Mouse (Mus musculus) midbrain, embryonic 12.5 days (tissue): ENCODE results near the gene Cntnap2. TPM values are rescaled to one million over a fixed set of nuclear protein-coding genes. Genes with fewer than 3 reads are reported as not detected.
A peak's percentile ranks its signal among the peaks of the same experiment; 100 is the strongest.

ENCODE experiments used
- ATAC-seq: fragments of 200-750 bp; cut with Nextera tagmentation; 2 replicates; pipeline ENCODE4 v1.8.0; 2017; ENCODE audit warnings: low read depth, moderate TSS enrichment, moderate library complexity; ENCODE audit not compliant: low FRiP score
- H3K27ac ChIP-seq: fragments of 300-500 bp; sonication (generic); replicated peaks from 2 replicates; pipeline ENCODE4 v1.5.1; 2016; ENCODE audit warnings: mild to moderate bottlenecking
- H3K27me3 ChIP-seq: fragments of 300-500 bp; sonication (generic); 2 replicates; pipeline ENCODE4 v1.6.1; 2016; ENCODE audit warnings: mild to moderate bottlenecking
- H3K36me3 ChIP-seq: fragments of 300-500 bp; sonication (generic); 2 replicates; pipeline ENCODE4 v1.6.1; 2016
- H3K4me1 ChIP-seq: fragments of 300-500 bp; sonication (generic); 2 replicates; pipeline ENCODE4 v1.6.1; 2016
- H3K4me2 ChIP-seq: fragments of 300-500 bp; sonication (generic); replicated peaks from 2 replicates; pipeline ENCODE4 v1.6.1; 2016; ENCODE audit warnings: mild to moderate bottlenecking, moderate library complexity
- H3K4me3 ChIP-seq: fragments of 300-500 bp; sonication (generic); 2 replicates; pipeline ENCODE4 v1.5.1; 2016; ENCODE audit warnings: mild to moderate bottlenecking
- H3K9ac ChIP-seq: fragments of 300-500 bp; sonication (generic); replicated peaks from 2 replicates; pipeline ENCODE4 v1.6.1; 2016; ENCODE audit warnings: mild to moderate bottlenecking, moderate library complexity
- H3K9me3 ChIP-seq: fragments of 300-500 bp; sonication (generic); 2 replicates; pipeline ENCODE4 v1.6.1; 2016; ENCODE audit warnings: mild to moderate bottlenecking
- WGBS: fragments of 180-500 bp; shearing (Covaris S2); methylation state at CpG from one replicate; pipeline ENCODE4 v1.1.7; 2016; 5-methylcytosine and 5-hydroxymethylcytosine counted together
- polyA plus RNA-seq: library from polyadenylated mRNA; unstranded; fragments of >200 nt; fragmentation: Nextera tagmentation; extraction: Ambion mirVana; gene quantifications from 2 replicates; pipeline ENCODE4 v1.2.1, GENCODE M21; 2016

Cntnap2 gene
- polyA plus RNA-seq, 1 experiment from 2014 or later: 41.7 TPM

GRCm38 (mm10) chr6:45648419-45648818 lies 589.3 kb downstream of the Cntnap2 start:
- Histone ChIP-seq H3K27me3 (no peaks in the 10 kb centered on the region), H3K4me3 (no peak overlapping the region), H3K4me2 (no peak overlapping the region), H3K4me1 (no peaks in the 10 kb centered on the region), H3K36me3 (no peaks in the 10 kb centered on the region), H3K9me3 (no peaks in the 10 kb centered on the region), H3K9ac (no peak overlapping the region), H3K27ac (no peak overlapping the region)
- ATAC-seq: no peak
- 86% methylated on average over 2 of the region's 2 CpGs for WGBS

DNA sequence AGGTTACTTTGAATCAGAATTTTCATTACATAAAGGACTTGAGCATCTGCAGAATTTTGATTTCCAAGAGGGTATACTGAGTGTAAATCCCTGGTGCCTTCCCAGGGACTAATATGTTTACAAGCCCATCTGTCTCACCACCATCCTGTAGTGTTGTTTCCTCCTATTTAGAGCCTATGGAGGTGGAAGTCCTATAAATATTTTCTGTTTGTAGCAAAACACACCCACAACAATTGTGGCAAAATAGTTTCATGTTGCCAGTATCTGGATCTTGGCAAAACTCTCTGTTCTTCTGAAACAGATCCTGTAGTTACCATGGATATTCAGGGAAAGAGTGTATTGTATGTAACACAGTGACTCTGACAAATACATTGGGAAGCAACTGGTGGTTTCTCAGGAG lies 641.1 kb downstream of the Cntnap2 start:
- no peak for ATAC-seq

GRCm38 (mm10) chr6:45791612-45792011 lies 732.5 kb downstream of the Cntnap2 start:
- no peaks in the 10 kb centered on the region for H3K9me3 ChIP-seq
- ATAC-seq: no peak

More for the DNA sequence above, 641.1 kb downstream of the Cntnap2 start:
- Histone ChIP-seq H3K4me3 (no peak overlapping the region), H3K36me3 (no peaks in the 10 kb centered on the region), H3K27me3 (no peaks in the 10 kb centered on the region), H3K27ac (no peak overlapping the region), H3K9me3 (no peaks in the 10 kb centered on the region), H3K4me1 (no peaks in the 10 kb centered on the region), H3K4me2 (no peak overlapping the region), H3K9ac (no peak overlapping the region)

GRCm38 (mm10) chr6:45841626-45842341 lies 782.6 kb downstream of the Cntnap2 start:
- Histone ChIP-seq H3K9ac (no peak overlapping the region), H3K27ac (no peak overlapping the region), H3K36me3 (no peaks in the 10 kb centered on the region), H3K4me3 (no peak overlapping the region), H3K4me2 (no peak overlapping the region), H3K27me3 (no peaks in the 10 kb centered on the region), H3K4me1 (no peaks in the 10 kb centered on the region), H3K9me3 (no peaks in the 10 kb centered on the region)
- no peak for ATAC-seq
- 89% methylated on average over 4 of the region's 4 CpGs for WGBS

More at GRCm38 (mm10) chr6:45791612-45792011, 732.5 kb downstream of the Cntnap2 start:
- Histone ChIP-seq H3K36me3 (no peaks in the 10 kb centered on the region), H3K9ac (no peak overlapping the region), H3K4me3 (no peak overlapping the region), H3K4me2 (no peak overlapping the region), H3K4me1 (no peaks in the 10 kb centered on the region), H3K27me3 (no peaks in the 10 kb centered on the region), H3K27ac (no peak overlapping the region)

DNA sequence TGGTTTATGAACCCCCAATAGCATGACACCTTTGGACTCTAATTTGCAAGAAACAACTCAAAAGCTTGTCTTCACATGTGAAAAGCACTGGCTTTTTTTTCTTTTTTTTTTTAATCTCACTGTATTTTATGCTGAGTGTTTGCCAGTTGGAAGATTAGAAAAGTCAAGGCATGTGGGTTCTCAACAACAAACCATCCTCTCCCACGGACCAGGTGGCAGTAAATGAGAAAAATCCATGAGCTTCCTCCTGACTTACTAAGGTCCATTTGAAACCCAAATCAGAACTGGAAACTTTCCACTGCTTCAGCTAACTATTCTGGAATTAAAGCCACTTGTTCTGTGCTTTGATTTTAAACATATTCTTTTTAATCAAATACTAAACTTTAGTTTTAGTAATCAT lies 784.6 kb downstream of the Cntnap2 start:
- Histone ChIP-seq H3K4me3 (no peak overlapping the region), H3K9me3 (no peaks in the 10 kb centered on the region), H3K4me2 (no peak overlapping the region), H3K27me3 (no peaks in the 10 kb centered on the region), H3K9ac (no peak overlapping the region), H3K4me1 (no peaks in the 10 kb centered on the region), H3K36me3 (no peaks in the 10 kb centered on the region), H3K27ac (no peak overlapping the region)
- 73% methylated on average over 1 of the region's 1 CpGs for WGBS
- no peak for ATAC-seq

DNA sequence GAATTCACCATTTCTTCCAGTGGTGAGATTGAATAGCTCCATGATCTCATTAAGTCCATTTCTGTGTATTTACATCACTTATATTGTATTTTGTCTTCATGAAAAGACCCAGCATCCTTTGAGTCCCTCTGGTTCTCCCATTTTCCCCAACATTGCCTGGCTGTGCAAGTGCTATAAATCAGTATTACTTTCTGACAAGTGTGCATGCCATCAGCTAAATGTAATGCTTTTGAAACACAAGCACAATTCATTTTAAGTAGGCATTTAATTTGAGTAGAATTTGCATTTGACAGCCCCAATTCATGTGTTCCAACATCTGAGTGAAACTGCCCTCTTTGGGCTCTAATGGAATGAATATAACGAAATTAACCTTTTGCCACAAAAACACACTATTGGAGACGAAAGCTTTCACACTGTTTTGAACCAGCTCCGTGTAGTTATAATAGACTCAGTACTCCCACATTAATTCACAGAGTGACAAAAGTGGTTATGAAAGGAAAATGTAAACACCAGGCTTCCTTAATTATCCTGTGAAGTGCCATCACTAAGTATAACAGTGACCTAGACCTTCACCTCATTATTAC lies 812.3 kb downstream of the Cntnap2 start:
- 60% methylated on average over 3 of the region's 3 CpGs for WGBS
- H3K4me2 ChIP-seq: no peak overlapping the region
- no peaks in the 10 kb centered on the region for H3K4me1 ChIP-seq
- no peak overlapping the region for H3K4me3 ChIP-seq
- H3K9me3 ChIP-seq: no peaks in the 10 kb centered on the region
- H3K9ac ChIP-seq: no peak overlapping the region
- no peak for ATAC-seq
- no peaks in the 10 kb centered on the region for H3K27me3 ChIP-seq
- no peak overlapping the region for H3K27ac ChIP-seq
- no peaks in the 10 kb centered on the region for H3K36me3 ChIP-seq

DNA sequence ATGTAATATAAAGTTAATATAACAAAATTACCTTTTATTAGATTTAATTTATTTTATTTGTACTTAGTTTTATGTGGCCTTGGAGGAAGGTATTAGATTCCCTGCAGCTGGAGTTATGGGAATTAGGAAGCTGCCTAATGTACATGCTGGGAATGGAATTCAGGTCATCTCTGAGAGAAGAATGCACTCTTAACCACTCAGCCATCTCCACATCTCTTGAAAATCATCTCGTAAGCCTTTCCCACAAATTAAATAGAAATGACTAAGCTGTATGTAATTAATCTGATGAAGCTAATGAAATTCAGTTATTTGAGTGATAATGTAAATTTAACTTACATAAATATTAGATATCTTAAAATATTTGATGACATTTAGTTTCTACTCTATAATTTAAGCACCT lies 826.3 kb downstream of the Cntnap2 start:
- Histone ChIP-seq H3K27ac (no peak overlapping the region), H3K4me1 (no peaks in the 10 kb centered on the region), H3K4me3 (no peak overlapping the region), H3K36me3 (no peaks in the 10 kb centered on the region), H3K9ac (no peak overlapping the region), H3K4me2 (no peak overlapping the region), H3K27me3 (no peaks in the 10 kb centered on the region), H3K9me3 (no peaks in the 10 kb centered on the region)
- WGBS: 88% methylated on average over 1 of the region's 1 CpGs
- ATAC-seq: no peak

DNA sequence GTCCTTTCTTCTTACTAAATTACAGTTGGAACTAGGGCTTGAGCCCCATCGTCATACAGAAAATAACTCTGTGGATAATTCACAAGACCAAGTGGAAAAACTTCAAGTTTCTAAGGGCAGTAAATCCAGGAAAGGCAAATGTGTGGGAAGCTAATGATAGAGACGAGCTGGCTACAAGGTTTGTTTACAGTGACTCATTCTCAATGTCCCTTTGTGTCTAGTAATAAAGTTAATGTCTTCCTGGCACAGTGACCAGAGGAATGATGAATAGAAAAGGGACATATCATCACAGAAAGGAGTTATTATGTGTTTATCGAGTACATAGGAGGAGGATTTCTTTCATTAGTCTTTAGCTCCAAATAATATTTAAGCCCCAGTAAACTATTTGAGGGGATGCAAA lies 828.7 kb downstream of the Cntnap2 start:
- 86% methylated on average over 3 of the region's 3 CpGs for WGBS
- Histone ChIP-seq H3K4me1 (no peaks in the 10 kb centered on the region), H3K4me2 (no peak overlapping the region), H3K9ac (no peak overlapping the region), H3K27me3 (no peaks in the 10 kb centered on the region), H3K9me3 (no peaks in the 10 kb centered on the region), H3K27ac (no peak overlapping the region), H3K36me3 (no peaks in the 10 kb centered on the region), H3K4me3 (no peak overlapping the region)
- no peak for ATAC-seq

DNA sequence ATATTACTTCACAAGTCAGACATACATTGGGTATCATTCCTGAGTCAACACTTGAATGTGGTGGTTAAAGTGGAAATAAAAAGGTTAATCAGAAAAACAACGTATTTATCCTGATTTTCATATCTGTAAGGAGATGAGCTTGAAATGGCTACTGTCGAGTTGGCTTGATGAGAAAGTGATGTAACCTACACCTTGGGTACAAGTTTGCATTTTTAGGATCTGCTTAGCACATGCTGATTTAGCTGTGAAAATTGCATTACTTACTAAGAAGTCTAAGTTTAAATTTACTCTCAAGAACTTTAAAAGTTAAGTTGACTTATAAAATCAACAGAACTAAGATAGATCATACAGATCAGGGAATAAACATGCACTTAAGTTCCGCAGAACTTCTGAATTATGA lies 879.1 kb downstream of the Cntnap2 start:
- H3K27ac ChIP-seq: no peak overlapping the region
- H3K4me1 ChIP-seq: peaks cover 3% of the 10 kb centered on the region; the same call in 1 of the 2 replicates
- no peak overlapping the region for H3K4me3 ChIP-seq
- no peak overlapping the region for H3K9ac ChIP-seq
- ATAC-seq: no peak
- H3K4me2 ChIP-seq: no peak overlapping the region
- WGBS: 89% methylated on average over 3 of the region's 3 CpGs
- no peaks in the 10 kb centered on the region for H3K9me3 ChIP-seq
- 0 out of 2 replicates have a peak, but pooled peaks cover 4% of the 10 kb centered on the region for H3K27me3 ChIP-seq
- no peaks in the 10 kb centered on the region for H3K36me3 ChIP-seq

DNA sequence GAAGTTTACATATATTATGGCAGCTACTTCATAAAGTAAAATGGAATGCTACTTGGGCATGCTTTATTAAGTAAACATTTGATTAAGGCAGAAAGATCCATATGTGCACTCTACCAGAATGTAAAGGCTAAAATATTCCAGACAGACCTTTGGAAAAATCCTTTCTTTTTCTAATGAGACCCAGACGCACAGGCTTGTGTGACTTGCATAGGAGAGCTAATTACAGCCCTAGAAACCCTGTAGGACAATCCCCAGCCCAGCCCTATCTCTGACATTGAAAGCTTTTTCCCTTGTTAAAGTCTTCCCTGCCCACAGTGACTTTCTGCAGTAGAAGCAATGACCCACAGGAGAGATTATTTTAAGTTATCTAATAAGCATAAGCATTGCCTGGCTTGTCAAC lies 879.6 kb downstream of the Cntnap2 start:
- WGBS: 24% methylated on average over 1 of the region's 1 CpGs
- H3K4me1 ChIP-seq: peaks cover 3% of the 10 kb centered on the region; the same call in 1 of the 2 replicates
- H3K4me2 ChIP-seq: no peak overlapping the region
- no peak overlapping the region for H3K9ac ChIP-seq
- H3K27ac ChIP-seq: no peak overlapping the region
- H3K4me3 ChIP-seq: no peak overlapping the region
- no peaks in the 10 kb centered on the region for H3K9me3 ChIP-seq
- peaks cover 7% of the 10 kb centered on the region; the same call in 1 of the 2 replicates for H3K27me3 ChIP-seq
- no peaks in the 10 kb centered on the region for H3K36me3 ChIP-seq
- no peak for ATAC-seq

DNA sequence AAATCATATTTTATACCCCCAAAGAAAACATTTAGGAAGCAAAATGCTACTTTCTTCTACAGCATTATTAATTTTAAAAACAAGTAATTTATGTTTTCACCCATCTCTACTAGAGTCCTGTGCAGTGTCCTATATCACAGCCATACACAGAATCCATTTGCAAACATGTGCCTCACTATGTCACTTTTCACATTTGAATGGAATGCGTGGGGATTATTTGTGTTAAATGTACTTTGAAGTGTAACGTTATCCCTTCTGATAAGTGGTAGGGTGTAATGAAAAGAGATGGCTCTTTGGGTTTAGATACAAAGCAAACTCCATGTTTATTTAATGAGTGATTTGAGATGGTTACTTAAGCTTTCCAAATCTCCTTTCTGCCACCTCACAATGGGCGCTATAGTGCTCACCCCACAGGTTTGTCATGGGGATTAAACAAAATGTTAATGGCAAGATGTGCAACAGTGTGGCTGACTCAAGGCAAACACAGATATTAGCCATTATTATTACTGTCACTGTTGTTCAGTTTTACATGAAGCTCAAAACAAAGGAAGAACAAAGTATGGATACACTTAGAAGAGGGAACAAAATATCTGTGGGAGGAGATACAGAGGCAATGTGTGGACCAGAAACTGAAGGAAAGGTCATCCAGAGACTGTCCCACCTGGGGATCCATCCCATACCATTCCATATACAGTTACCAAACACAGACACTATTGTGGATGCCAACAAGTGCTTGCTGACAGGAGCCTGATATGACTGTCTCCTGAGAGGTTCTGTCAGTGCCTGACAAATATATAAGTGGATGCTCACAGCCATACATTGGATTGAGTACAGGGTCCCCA lies 886.2 kb downstream of the Cntnap2 start:
- Histone ChIP-seq H3K27ac (no peak overlapping the region), H3K4me1 (no peaks in the 10 kb centered on the region), H3K9ac (no peak overlapping the region), H3K36me3 (no peaks in the 10 kb centered on the region), H3K4me3 (no peak overlapping the region), H3K9me3 (no peaks in the 10 kb centered on the region), H3K4me2 (no peak overlapping the region), H3K27me3 (peaks cover 22% of the 10 kb centered on the region)
- 22% methylated on average over 3 of the region's 3 CpGs for WGBS
- peak; percentile 92 for ATAC-seq

- H3K27ac ChIP-seq: no peak overlapping the region
- H3K4me1 ChIP-seq: no peaks in the 10 kb centered on the region
- H3K4me2 ChIP-seq: no peak overlapping the region
- peaks cover 7% of the 10 kb centered on the region for H3K27me3 ChIP-seq
- no peak overlapping the region for H3K4me3 ChIP-seq
- H3K36me3 ChIP-seq: no peaks in the 10 kb centered on the region
- H3K9ac ChIP-seq: no peak overlapping the region
- H3K9me3 ChIP-seq: no peaks in the 10 kb centered on the region
- no peak for ATAC-seq
These were observed 895.6 kb downstream of the Cntnap2 start for GRCm38 (mm10) chr6:45954773-45955172.
